Mouse (Mus musculus) midbrain, embryonic 16.5 days (tissue): ENCODE results near the gene Cd151. TPM values are rescaled to one million over a fixed set of nuclear protein-coding genes. Genes with fewer than 3 reads are reported as not detected.
"Not testable (repeated sequence)": the region's sequence is repeated elsewhere in the genome, so short reads cannot be mapped to it uniquely, and the experiment has no call there.

ENCODE experiments used
- ATAC-seq: fragments of 200-750 bp; cut with Nextera tagmentation; 2 replicates; pipeline ENCODE4 v1.8.0; 2017; ENCODE audit warnings: moderate TSS enrichment
- H3K27ac ChIP-seq: fragments of 300-500 bp; sonication (generic); 2 replicates; pipeline ENCODE4 v1.5.1; 2014; ENCODE audit warnings: mild to moderate bottlenecking, low read length, mixed read lengths
- H3K27me3 ChIP-seq: fragments of 300-500 bp; sonication (generic); 2 replicates; pipeline ENCODE4 v1.6.1; 2014; ENCODE audit warnings: low read depth, low read length, mixed read lengths; ENCODE audit not compliant: control insufficient read depth, insufficient read depth
- H3K36me3 ChIP-seq: fragments of 300-500 bp; sonication (generic); 2 replicates; pipeline ENCODE4 v1.6.1; 2014; ENCODE audit warnings: mild to moderate bottlenecking, low read length, moderate library complexity, mixed read lengths; ENCODE audit not compliant: control insufficient read depth, insufficient read depth
- H3K4me1 ChIP-seq: fragments of 300-500 bp; sonication (generic); 2 replicates; pipeline ENCODE4 v1.6.1; 2014; ENCODE audit warnings: mild to moderate bottlenecking, low read length, mixed read lengths; ENCODE audit not compliant: control insufficient read depth, insufficient read depth
- H3K4me2 ChIP-seq: fragments of 300-500 bp; sonication (generic); 2 replicates; pipeline ENCODE4 v1.6.1; 2014; ENCODE audit warnings: mild to moderate bottlenecking, low read length, mixed read lengths
- H3K4me3 ChIP-seq: fragments of 300-500 bp; sonication (generic); 2 replicates; pipeline ENCODE4 v1.5.1; 2014; ENCODE audit warnings: low read depth, mild to moderate bottlenecking, low read length, moderate library complexity, mixed read lengths
- H3K9ac ChIP-seq: fragments of 300-500 bp; sonication (generic); 2 replicates; pipeline ENCODE4 v1.6.1; 2014; ENCODE audit warnings: low read depth, low read length, mixed read lengths
- H3K9me3 ChIP-seq: fragments of 300-500 bp; sonication (generic); replicated peaks from 2 replicates; pipeline ENCODE4 v1.6.1; 2014; ENCODE audit warnings: mild to moderate bottlenecking, low read length, mixed read lengths; ENCODE audit not compliant: control insufficient read depth, poor library complexity, severe bottlenecking
- WGBS: fragments of 180-500 bp; shearing (Covaris S2); extraction: QIAGEN DNeasy Blood & Tissue Kit; methylation state at CpG from one replicate; pipeline ENCODE4 v1.1.7; 2014; 5-methylcytosine and 5-hydroxymethylcytosine counted together
- polyA plus RNA-seq: library from polyadenylated mRNA; unstranded; fragments of >200 nt; fragmentation: Nextera tagmentation; extraction: Ambion mirVana; gene quantifications from 2 replicates; pipeline ENCODE4 v1.2.1, GENCODE M21; 2015

The Cd151 gene
- polyA plus RNA-seq, 1 experiment from 2014 or later = 17.1 TPM

GRCm38 (mm10) chr7:141441460-141441859 lies 25.7 kb upstream of the Cd151 start:
- 92% methylated on average over 9 of the region's 9 CpGs for WGBS

DNA sequence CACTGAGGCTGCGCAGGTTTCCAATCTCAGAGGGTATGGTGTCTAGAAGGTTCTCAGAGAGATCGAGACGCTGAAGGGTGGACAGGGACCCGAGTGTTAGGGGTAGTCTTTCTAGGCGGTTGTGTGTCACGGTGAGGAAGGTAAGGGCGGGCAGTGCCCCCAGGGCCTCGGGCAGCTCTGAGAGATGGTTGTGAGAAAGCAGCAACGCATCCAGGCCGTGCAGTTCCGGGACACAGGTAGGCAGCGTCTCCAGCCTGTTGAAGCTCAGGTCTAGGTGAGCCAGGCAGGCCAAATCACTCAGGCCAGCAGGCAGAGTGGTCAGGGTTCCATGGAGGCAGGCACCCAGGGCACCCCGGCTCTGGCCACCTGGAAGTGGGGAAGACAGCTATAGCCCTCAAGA lies 25.0 kb upstream of the Cd151 start:
- no peak overlapping the region for H3K9ac ChIP-seq
- ATAC-seq = no peak
- 95% methylated on average over 13 of the region's 13 CpGs for WGBS
- H3K4me1 ChIP-seq = peaks cover 2% of the 10 kb centered on the region; the same call in 1 of the 2 replicates
- no peak overlapping the region for H3K27ac ChIP-seq
- H3K36me3 ChIP-seq = no peaks in the 10 kb centered on the region
- H3K4me2 ChIP-seq = 0 out of 2 replicates have a peak overlapping the region, but pooled peaks have one; percentile 6
- no peaks in the 10 kb centered on the region for H3K27me3 ChIP-seq
- H3K9me3 ChIP-seq = no peaks in the 10 kb centered on the region
- H3K4me3 ChIP-seq = no peak overlapping the region

More at GRCm38 (mm10) chr7:141441460-141441859, 25.7 kb upstream of the Cd151 start:
- Histone ChIP-seq H3K9ac (no peak overlapping the region), H3K27me3 (no peaks in the 10 kb centered on the region), H3K36me3 (no peaks in the 10 kb centered on the region), H3K27ac (no peak overlapping the region), H3K9me3 (no peaks in the 10 kb centered on the region), H3K4me3 (no peak overlapping the region), H3K4me2 (no peak overlapping the region), H3K4me1 (peaks cover 6% of the 10 kb centered on the region)
- no peak for ATAC-seq

DNA sequence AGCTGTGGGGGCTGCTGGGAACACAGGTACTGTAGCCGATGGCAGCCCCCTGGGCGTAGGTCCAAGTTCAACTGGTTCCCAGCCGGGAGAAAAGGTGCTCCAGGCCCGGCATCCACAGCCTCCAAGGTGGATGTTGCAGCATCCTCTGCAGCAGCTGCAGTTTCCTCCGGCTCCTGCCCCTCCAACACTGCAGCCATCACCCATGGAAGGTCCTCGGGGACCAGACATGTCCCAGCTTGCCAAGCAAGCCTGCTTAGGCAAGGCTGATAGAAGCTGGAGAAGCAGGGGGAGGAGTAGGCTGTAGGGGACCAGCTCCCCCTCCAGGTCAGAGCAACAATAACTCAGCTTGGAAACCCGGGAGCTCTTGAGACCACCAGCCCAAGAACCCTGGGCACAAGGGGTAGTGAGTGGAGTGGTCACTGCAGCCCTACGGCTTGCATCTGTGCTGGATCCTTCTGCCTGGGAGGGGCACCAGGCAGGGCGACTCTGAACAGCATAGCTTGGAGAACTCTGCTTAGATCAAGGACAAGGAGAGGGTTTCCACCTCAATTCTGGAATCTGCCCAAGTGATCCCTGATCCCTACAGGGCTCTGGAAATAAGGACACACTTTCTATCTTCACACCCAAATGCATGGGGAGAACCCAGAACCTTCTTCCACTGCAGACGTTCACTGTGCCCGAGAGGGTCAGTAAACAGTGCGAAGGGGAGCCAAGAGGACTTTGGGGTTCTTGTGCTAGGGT lies 23.9 kb upstream of the Cd151 start:
- WGBS = 30% methylated on average over 12 of the region's 12 CpGs
- Histone ChIP-seq H3K9me3 (no peaks in the 10 kb centered on the region), H3K9ac (peak overlapping the region; percentile 50), H3K4me1 (peaks cover 2% of the 10 kb centered on the region), H3K4me2 (peak overlapping the region; percentile 50), H3K27me3 (no peaks in the 10 kb centered on the region), H3K27ac (no peak overlapping the region), H3K36me3 (no peaks in the 10 kb centered on the region), H3K4me3 (peak overlapping the region; percentile 32)
- no peak for ATAC-seq

DNA sequence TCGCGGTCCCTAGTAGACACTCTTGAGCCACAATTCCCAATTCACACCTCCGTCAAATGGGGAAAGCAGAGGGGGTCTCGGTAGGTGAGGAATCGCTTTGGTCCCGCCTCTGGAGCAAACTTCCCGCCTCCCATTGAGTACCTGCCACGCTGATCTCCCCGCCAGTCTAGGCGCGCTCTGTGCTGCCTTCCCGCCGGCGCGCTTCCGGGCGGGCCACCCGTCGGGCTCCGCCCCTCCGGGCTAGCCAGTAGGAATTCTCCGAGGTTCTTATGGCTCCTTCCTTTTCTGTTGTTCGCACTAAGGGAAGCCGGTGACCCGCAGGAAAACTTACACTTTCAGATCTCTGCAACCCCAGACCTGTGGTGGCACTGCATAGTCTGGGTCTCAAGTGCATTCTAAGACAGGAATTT lies 23.4 kb upstream of the Cd151 start, which contains the start of gene Pidd1:
Gene Pidd1, minus strand, starts transcription at position 198 of the 410 bp plus-strand sequence.
- Histone ChIP-seq H3K4me2 (peak within 1 kb of the TSS; percentile 50), H3K4me3 (peak within 1 kb of the TSS; percentile 32), H3K9me3 (no peaks in the 10 kb centered on the region), H3K4me1 (peaks cover 7% of the 10 kb centered on the region), H3K36me3 (no peaks in the 10 kb centered on the region; the same call in 1 of the 2 replicates), H3K27ac (no peak within 1 kb of the TSS), H3K9ac (peak within 1 kb of the TSS; percentile 50), H3K27me3 (no peaks in the 10 kb centered on the region)
- ATAC-seq = no peak
- under 1% methylated on average over 25 of the region's 25 CpGs for WGBS

- Histone ChIP-seq H3K4me2 (peak overlapping the region; percentile 60), H3K4me1 (peaks cover 13% of the 10 kb centered on the region)
- H3K9ac ChIP-seq, H3K9me3 ChIP-seq, H3K27ac ChIP-seq, ATAC-seq, H3K27me3 ChIP-seq, H3K4me3 ChIP-seq, H3K36me3 ChIP-seq: not testable (repeated sequence)
- WGBS = 73% methylated on average over 3 of the region's 3 CpGs
These were observed 20.8 kb upstream of the Cd151 start for GRCm38 (mm10) chr7:141446374-141446773.

DNA sequence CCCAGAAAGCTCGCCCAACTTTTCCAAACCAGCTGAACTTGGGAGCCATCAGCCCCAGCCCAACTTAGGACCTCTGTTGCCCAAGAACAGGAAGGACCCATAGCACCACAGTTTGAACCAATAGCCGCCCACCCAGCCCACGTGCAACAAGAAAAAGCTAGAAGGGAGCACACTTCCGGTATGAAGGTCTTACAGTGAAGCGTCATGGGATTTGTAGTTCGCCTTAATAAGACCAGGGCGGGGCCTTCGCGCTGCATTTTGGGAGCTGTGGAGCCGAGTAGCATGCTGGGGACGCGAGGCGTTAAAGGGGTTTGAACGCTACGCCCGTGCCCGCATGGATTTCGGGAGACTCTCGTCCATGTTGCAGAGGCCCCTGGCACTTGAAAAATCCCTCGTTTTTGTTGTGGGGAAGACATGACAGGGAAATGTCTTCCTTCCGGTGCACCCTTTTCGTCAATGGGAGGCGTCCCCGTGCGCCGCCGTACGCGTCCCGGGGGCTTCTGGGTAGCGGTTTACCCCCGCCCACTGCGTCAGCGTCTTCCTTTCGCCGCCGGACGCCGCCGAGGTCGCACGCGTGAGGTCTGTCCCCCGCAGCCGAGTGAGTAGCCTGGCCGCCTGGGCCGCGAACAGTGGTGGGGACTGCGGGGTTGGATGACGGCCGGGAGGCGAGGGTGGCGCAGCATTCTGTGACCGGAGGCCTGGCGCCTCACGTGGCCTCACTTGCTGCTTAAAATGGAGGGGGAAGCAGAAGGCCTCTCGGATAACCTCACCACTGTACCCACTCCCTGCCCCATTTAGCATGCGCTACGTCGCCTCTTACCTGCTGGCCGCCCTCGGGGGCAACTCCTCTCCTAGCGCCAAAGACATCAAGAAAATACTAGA lies 19.8 kb upstream of the Cd151 start, which contains the start of gene Rplp2:
Gene Rplp2, plus strand, starts transcription at position 261 of the 882 bp plus-strand sequence.
- WGBS = under 1% methylated on average over 63 of the region's 63 CpGs
- H3K4me2 ChIP-seq = peak within 1 kb of the TSS; percentile 68
- H3K4me3 ChIP-seq = peak within 1 kb of the TSS; percentile 87
- no peaks in the 10 kb centered on the region for H3K27me3 ChIP-seq
- H3K27ac ChIP-seq = peak within 1 kb of the TSS; percentile 97
- H3K4me1 ChIP-seq = peaks cover 13% of the 10 kb centered on the region
- H3K9me3 ChIP-seq = no peaks in the 10 kb centered on the region
- peaks cover 14% of the 10 kb centered on the region; the same call in 1 of the 2 replicates for H3K36me3 ChIP-seq
- peak within 1 kb of the TSS; percentile 85 for H3K9ac ChIP-seq
- ATAC-seq = peak; percentile 95

GRCm38 (mm10) chr7:141451928-141452327 lies 15.3 kb upstream of the Cd151 start:
- no peak overlapping the region for H3K4me2 ChIP-seq
- H3K27me3 ChIP-seq = no peaks in the 10 kb centered on the region
- H3K36me3 ChIP-seq = peaks cover 14% of the 10 kb centered on the region; the same call in 1 of the 2 replicates
- no peak overlapping the region for H3K27ac ChIP-seq
- H3K9me3 ChIP-seq = no peaks in the 10 kb centered on the region
- H3K4me1 ChIP-seq = peaks cover 23% of the 10 kb centered on the region
- no peak overlapping the region for H3K9ac ChIP-seq
- ATAC-seq = no peak
- no peak overlapping the region for H3K4me3 ChIP-seq

- 83% methylated on average over 2 of the region's 2 CpGs for WGBS
- H3K9me3 ChIP-seq = no peaks in the 10 kb centered on the region
These were observed 13.6 kb upstream of the Cd151 start for GRCm38 (mm10) chr7:141453636-141454035.

More at GRCm38 (mm10) chr7:141453636-141454035, 13.6 kb upstream of the Cd151 start:
- peaks cover 17% of the 10 kb centered on the region for H3K4me1 ChIP-seq
- peaks cover 16% of the 10 kb centered on the region for H3K36me3 ChIP-seq
- no peak overlapping the region for H3K9ac ChIP-seq
- no peak overlapping the region for H3K4me3 ChIP-seq
- no peak overlapping the region for H3K27ac ChIP-seq
- H3K27me3 ChIP-seq = no peaks in the 10 kb centered on the region
- no peak for ATAC-seq
- H3K4me2 ChIP-seq = no peak overlapping the region
